Mouse (Mus musculus) thymus, postnatal 36 days (tissue): ENCODE data around the gene Gm14781.
"Not testable (repeated sequence)": the region's sequence is repeated elsewhere in the genome, so short reads cannot be mapped to it uniquely, and the experiment has no call there.

Experiments
- DNase-seq, 2 experiments: peaks; one replicate each; pipeline ENCODE4 v3.0.0; 2022; ENCODE audit warnings: mixed read lengths in 2 of 2

Gene Gm14781

GRCm38 (mm10) chrX:91631894-91632293 lies at the start of gene Gm14781:
TSS of gene Gm14781 (plus strand) at chrX:91632194.
- DNase-seq, result not testable (repeated sequence)

- not testable (repeated sequence) for DNase-seq
These were observed 23.1 kb downstream of the Gm14781 start for GRCm38 (mm10) chrX:91654964-91655575.
